Mouse (Mus musculus) left cerebral cortex, adult 8-10 months (tissue): ENCODE results near the gene Vmn2r36. TPM values are rescaled to one million over a fixed set of nuclear protein-coding genes. Genes with fewer than 3 reads are reported as not detected.
"Not testable (repeated sequence)": the region's sequence is repeated elsewhere in the genome, so short reads cannot be mapped to it uniquely, and the experiment has no call there.

Experiments
- DNase-seq, 2 experiments: peaks; one replicate each; pipeline ENCODE4 v3.0.0; 2022; ENCODE audit warnings: low spot score in 2 of 2
- total RNA-seq, 4 experiments: library from RNA; stranded (reverse); gene quantifications; 2 replicates each; pipeline ENCODE4 v1.2.4; 2022

The Vmn2r36 gene
- not detected for total RNA-seq

DNA sequence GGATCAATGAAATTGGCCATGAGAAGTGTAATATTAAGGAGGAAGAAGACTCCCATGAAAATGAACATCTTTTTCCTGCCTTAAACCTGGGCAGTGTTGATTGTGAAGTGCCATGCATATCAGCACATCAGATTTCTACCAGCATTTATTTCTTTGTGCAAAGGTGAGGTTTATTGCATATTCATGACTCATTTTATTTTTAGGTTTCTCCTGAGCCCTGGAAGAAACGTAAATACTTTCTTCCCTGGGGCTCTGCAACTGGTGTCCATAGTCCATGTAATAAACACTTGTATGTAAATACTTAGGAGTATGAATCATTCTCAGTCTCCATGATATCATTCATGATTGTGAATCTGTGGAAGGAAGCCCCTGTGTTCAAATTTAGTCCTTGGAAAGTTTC is at the start of gene Vmn2r36:
Gene Vmn2r36, minus strand, starts transcription at position 101 of the 400 bp plus-strand sequence.
- DNase-seq = not testable (repeated sequence)

Other genes with a start within 250 kb of the Vmn2r36 start
- not detected for gene Vmn2r34, start 213.0 kb downstream of the Vmn2r36 start, total RNA-seq
- not detected for gene Vmn2r35, start 82.6 kb downstream of the Vmn2r36 start, total RNA-seq